Mouse (Mus musculus) forebrain, embryonic 14.5 days (tissue): Measurements from ENCODE around the gene Pnmt. TPM values are rescaled to one million over a fixed set of nuclear protein-coding genes. Genes with fewer than 3 reads are reported as not detected.
A peak's percentile ranks its signal among the peaks of the same experiment; 100 is the strongest.

Experiments used
- ATAC-seq: fragments of 200-750 bp; cut with Nextera tagmentation; 2 replicates; pipeline ENCODE4 v1.8.0; 2017; ENCODE audit warnings: mild to moderate bottlenecking, moderate library complexity
- DNase-seq: peaks from one replicate; pipeline ENCODE4 v3.0.0-alpha.2; 2015; ENCODE audit warnings: low spot score
- H3K27ac ChIP-seq: fragments of 300-500 bp; sonication (generic); 2 replicates; pipeline ENCODE4 v1.5.1; 2014; ENCODE audit warnings: low read depth, mild to moderate bottlenecking, control low read depth, low read length, moderate library complexity
- H3K27me3 ChIP-seq: fragments of 300-500 bp; sonication (generic); replicated peaks from 2 replicates; pipeline ENCODE4 v1.6.1; 2014; ENCODE audit warnings: low read length, control low read depth, mixed read lengths; ENCODE audit not compliant: control insufficient read depth, insufficient read depth
- H3K36me3 ChIP-seq: fragments of 300-500 bp; sonication (generic); 2 replicates; pipeline ENCODE4 v1.6.1; 2014; ENCODE audit warnings: low read length, control low read depth; ENCODE audit not compliant: control insufficient read depth, insufficient read depth
- H3K4me1 ChIP-seq: fragments of 300-500 bp; sonication (generic); 2 replicates; pipeline ENCODE4 v1.6.1; 2014; ENCODE audit warnings: antibody characterized with exemption, low read length, control low read depth; ENCODE audit not compliant: control insufficient read depth, insufficient read depth
- H3K4me2 ChIP-seq: fragments of 300-500 bp; sonication (generic); 2 replicates; pipeline ENCODE4 v1.6.1; 2014; ENCODE audit warnings: mild to moderate bottlenecking, control low read depth, low read length
- H3K4me3 ChIP-seq: fragments of 300-500 bp; sonication (generic); 2 replicates; pipeline ENCODE4 v1.5.1; 2014; ENCODE audit warnings: low read depth, low read length, control low read depth
- H3K9ac ChIP-seq: fragments of 300-500 bp; sonication (generic); 2 replicates; pipeline ENCODE4 v1.6.1; 2014; ENCODE audit warnings: mild to moderate bottlenecking, low read length, control low read depth, moderate library complexity
- H3K9me3 ChIP-seq: fragments of 300-500 bp; sonication (generic); replicated peaks from 2 replicates; pipeline ENCODE4 v1.6.1; 2016; ENCODE audit warnings: low read length, control low read depth, mixed read lengths; ENCODE audit not compliant: control insufficient read depth
- WGBS: fragments of 180-500 bp; shearing (Covaris S2); extraction: QIAGEN DNeasy Blood & Tissue Kit; methylation state at CpG from one replicate; pipeline ENCODE4 v1.1.7; 2014; 5-methylcytosine and 5-hydroxymethylcytosine counted together
- polyA plus RNA-seq: library from polyadenylated mRNA; unstranded; fragments of >200 nt; fragmentation: Nextera tagmentation; extraction: Ambion mirVana; gene quantifications from 2 replicates; pipeline ENCODE4 v1.2.1, GENCODE M21; 2014

The Pnmt gene
- polyA plus RNA-seq = 0.32 and 0.36 TPM in 2 replicates

- WGBS = 60% methylated on average over 23 of the region's 25 CpGs
- 0 out of 2 replicates have a peak, but pooled peaks cover 7% of the 10 kb centered on the region for H3K27me3 ChIP-seq
Observed at GRCm38 (mm10) chr11:98385638-98386585, at the start of gene Pnmt. TSS of gene Pnmt (plus strand) at chr11:98386450.

GRCm38 (mm10) chr11:98338507-98338961, 47.7 kb upstream of the Pnmt start:
- Histone ChIP-seq H3K4me1 (peaks cover 31% of the 10 kb centered on the region), H3K9me3 (no peaks in the 10 kb centered on the region), H3K27me3 (peaks cover 45% of the 10 kb centered on the region), H3K9ac (peak overlapping the region; percentile 84), H3K36me3 (no peaks in the 10 kb centered on the region), H3K27ac (peak overlapping the region; percentile 99), H3K4me2 (peak overlapping the region; percentile 95), H3K4me3 (peak overlapping the region; percentile 46)
- DNase-seq = peak; percentile 85
- under 1% methylated on average over 39 of the region's 57 CpGs for WGBS
- ATAC-seq = peak; percentile 60

More at GRCm38 (mm10) chr11:98385638-98386585, at the start of gene Pnmt:
- Histone ChIP-seq H3K4me2 (no peak within 1 kb of the TSS), H3K9me3 (no peaks in the 10 kb centered on the region), H3K9ac (no peak within 1 kb of the TSS), H3K27ac (no peak within 1 kb of the TSS), H3K4me1 (no peaks in the 10 kb centered on the region), H3K4me3 (no peak within 1 kb of the TSS), H3K36me3 (peaks cover 1% of the 10 kb centered on the region; the same call in 1 of the 2 replicates)
- ATAC-seq (no peak), DNase-seq (no peak)

GRCm38 (mm10) chr11:98339071-98339501, 47.2 kb upstream of the Pnmt start:
- Histone ChIP-seq H3K27me3 (peaks cover 40% of the 10 kb centered on the region), H3K27ac (peak overlapping the region; percentile 99), H3K4me1 (peaks cover 27% of the 10 kb centered on the region), H3K4me2 (peak overlapping the region; percentile 95), H3K9me3 (no peaks in the 10 kb centered on the region), H3K36me3 (no peaks in the 10 kb centered on the region), H3K4me3 (peak overlapping the region; percentile 46), H3K9ac (peak overlapping the region; percentile 84)
- DNase-seq = peak; percentile 91
- ATAC-seq = peak; percentile 49
- WGBS = under 1% methylated on average over 19 of the region's 19 CpGs

- Histone ChIP-seq H3K4me3 (peak overlapping the region; percentile 46; the same call in 1 of the 2 replicates), H3K36me3 (no peaks in the 10 kb centered on the region), H3K9ac (peak overlapping the region; percentile 84; the same call in 1 of the 2 replicates), H3K27ac (peak overlapping the region; percentile 99), H3K27me3 (peaks cover 35% of the 10 kb centered on the region), H3K9me3 (no peaks in the 10 kb centered on the region), H3K4me1 (peaks cover 21% of the 10 kb centered on the region), H3K4me2 (peak overlapping the region; percentile 95)
- WGBS = 6% methylated on average over 11 of the region's 11 CpGs
- DNase-seq (peak; percentile 48), ATAC-seq (no peak)
Observed at GRCm38 (mm10) chr11:98339679-98340287, 46.5 kb upstream of the Pnmt start.

- 8% methylated on average over 4 of the region's 4 CpGs for WGBS
- Histone ChIP-seq H3K4me2 (peak overlapping the region; percentile 6; the same call in 1 of the 2 replicates), H3K4me1 (peaks cover 17% of the 10 kb centered on the region), H3K27me3 (peaks cover 33% of the 10 kb centered on the region), H3K27ac (peak overlapping the region; percentile 99; the same call in 1 of the 2 replicates), H3K4me3 (no peak overlapping the region), H3K9me3 (no peaks in the 10 kb centered on the region), H3K36me3 (no peaks in the 10 kb centered on the region), H3K9ac (no peak overlapping the region)
- ATAC-seq (no peak), DNase-seq (no peak)
Observed at GRCm38 (mm10) chr11:98340597-98340996, 45.7 kb upstream of the Pnmt start.

- Histone ChIP-seq H3K4me2 (no peak overlapping the region), H3K4me3 (no peak overlapping the region), H3K9me3 (no peaks in the 10 kb centered on the region), H3K9ac (no peak overlapping the region), H3K27me3 (peaks cover 32% of the 10 kb centered on the region), H3K4me1 (peaks cover 17% of the 10 kb centered on the region), H3K36me3 (no peaks in the 10 kb centered on the region), H3K27ac (no peak overlapping the region)
- DNase-seq (no peak), ATAC-seq (no peak)
- WGBS = 66% methylated on average over 4 of the region's 4 CpGs
Observed at GRCm38 (mm10) chr11:98341174-98341573, 45.1 kb upstream of the Pnmt start.

GRCm38 (mm10) chr11:98342000-98342945, 44.0 kb upstream of the Pnmt start:
- H3K9ac ChIP-seq = peak overlapping the region; percentile 40; the same call in 1 of the 2 replicates
- peaks cover 17% of the 10 kb centered on the region for H3K4me1 ChIP-seq
- no peak overlapping the region; the same call in 1 of the 2 replicates for H3K27ac ChIP-seq
- peak; percentile 47 for ATAC-seq
- DNase-seq = peak; percentile 91
- peak overlapping the region; percentile 23 for H3K4me3 ChIP-seq
- no peaks in the 10 kb centered on the region for H3K36me3 ChIP-seq
- peak overlapping the region; percentile 51 for H3K4me2 ChIP-seq
- WGBS = under 1% methylated on average over 29 of the region's 29 CpGs
- no peaks in the 10 kb centered on the region for H3K9me3 ChIP-seq
- peaks cover 32% of the 10 kb centered on the region for H3K27me3 ChIP-seq

GRCm38 (mm10) chr11:98345253-98345652, 41.0 kb upstream of the Pnmt start:
- peak; percentile 79 for DNase-seq
- H3K27ac ChIP-seq = no peak overlapping the region
- no peak for ATAC-seq
- no peak overlapping the region for H3K9ac ChIP-seq
- H3K4me3 ChIP-seq = no peak overlapping the region
- under 1% methylated on average over 14 of the region's 14 CpGs for WGBS
- H3K36me3 ChIP-seq = no peaks in the 10 kb centered on the region
- H3K27me3 ChIP-seq = peaks cover 49% of the 10 kb centered on the region
- peak overlapping the region; percentile 39 for H3K4me2 ChIP-seq
- H3K9me3 ChIP-seq = no peaks in the 10 kb centered on the region
- peaks cover 15% of the 10 kb centered on the region for H3K4me1 ChIP-seq
